In the genomic region with DNA sequence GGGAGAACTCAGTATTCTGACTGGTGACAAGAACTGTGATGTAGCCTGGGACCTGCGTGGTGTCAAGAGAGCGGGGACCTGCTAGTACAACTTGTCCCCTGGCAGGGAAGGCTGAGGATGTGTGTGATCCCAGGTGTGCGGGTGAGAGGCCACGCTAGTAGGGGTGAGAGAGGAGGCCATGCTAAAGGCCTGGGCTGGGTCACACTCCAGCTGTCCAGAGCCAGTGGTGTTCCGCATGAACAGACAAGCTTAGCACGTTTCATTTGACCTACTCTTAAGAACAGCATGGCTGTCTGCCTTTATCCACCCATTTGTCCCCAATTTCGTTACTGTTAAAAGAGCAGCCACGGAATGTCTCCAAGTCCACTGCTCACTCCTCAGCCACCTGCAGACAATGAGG, we compare ENCODE assay signal across 20 mouse cellular contexts.
DNase-seq lines count a peak whose midpoint lies in the region; ATAC-seq and TF ChIP-seq lines count a peak whose summit lies in the region.
"Had no signal": no experiment of that assay in that cellular context is flagged by ENCODE, and none has a peak within 500 bp of the region (broad histone marks: within the 10 kb centered on the region; RNA-seq: fewer than 3 reads in every experiment).

No protein-coding gene starts in this region.

- H3K4me1 ChIP-seq in kidney, embryonic 15.5 days = peaks cover 24% of the 10 kb centered on the region
- no peaks in the 10 kb centered on the region for H3K4me1 ChIP-seq in midbrain, embryonic 11.5 days (ENCODE audit: control insufficient read depth, insufficient read depth, low read length)
- H3K4me1 ChIP-seq in midbrain, postnatal 0 days (ENCODE audit: insufficient read depth, low read length) = no peaks in the 10 kb centered on the region
- peaks cover 8% of the 10 kb centered on the region for H3K4me1 ChIP-seq in embryonic fibroblast, embryonic 13.5 days (ENCODE audit: control insufficient read depth, insufficient read depth, low read length)
- H3K4me1 ChIP-seq in embryonic facial prominence, embryonic 10.5 days = no peaks in the 10 kb centered on the region
- H3K4me1 ChIP-seq: forebrain, embryonic 15.5 days; hindbrain, embryonic 12.5 days had no signal

- peaks cover 11% of the 10 kb centered on the region; the same call in 1 of the 2 replicates for H3K36me3 ChIP-seq in kidney, embryonic 15.5 days
- no peaks in the 10 kb centered on the region for H3K36me3 ChIP-seq in midbrain, embryonic 11.5 days (ENCODE audit: control insufficient read depth, insufficient read depth, low read length)
- H3K36me3 ChIP-seq in midbrain, postnatal 0 days (ENCODE audit: insufficient read depth, low read length) = no peaks in the 10 kb centered on the region
- H3K36me3 ChIP-seq in embryonic facial prominence, embryonic 10.5 days (replicated peaks) = peaks cover 13% of the 10 kb centered on the region; the same call in 1 of the 2 replicates
- H3K36me3 ChIP-seq: embryonic facial prominence, embryonic 15.5 days had no signal

- no peak for TF ChIP-seq POLR2A in embryonic fibroblast, embryonic 13.5 days (IDR thresholded peaks at IDR 0.05; ENCODE audit: low read depth, low read length)

- peak; percentile 86 for ATAC-seq in kidney, embryonic 15.5 days (replicated peaks; ENCODE audit: low FRiP score)
- ATAC-seq in midbrain, embryonic 11.5 days (ENCODE audit: low FRiP score) = no peak
- no peak for ATAC-seq in midbrain, postnatal 0 days (ENCODE audit: low FRiP score)
- ATAC-seq: CD4-positive, CD25-positive, alpha-beta regulatory T cell, adult 4 months; forebrain, embryonic 15.5 days; hindbrain, embryonic 16.5 days had no signal

- H3K9ac ChIP-seq in kidney, embryonic 15.5 days = no peak overlapping the region
- H3K9ac ChIP-seq in midbrain, embryonic 11.5 days (ENCODE audit: low read length) = no peak overlapping the region
- no peak overlapping the region for H3K9ac ChIP-seq in midbrain, postnatal 0 days (replicated peaks; ENCODE audit: low read length, poor library complexity, severe bottlenecking)
- H3K9ac ChIP-seq: embryonic facial prominence, embryonic 15.5 days; forebrain, embryonic 15.5 days; hindbrain, embryonic 12.5 days had no signal

- 53% methylated on average over 8 of the region's 8 CpGs for WGBS in kidney, embryonic 15.5 days
- 80% methylated on average over 8 of the region's 8 CpGs for WGBS in midbrain, embryonic 11.5 days
- WGBS in midbrain, postnatal 0 days = 73% methylated on average over 8 of the region's 8 CpGs
- 86% methylated on average over 8 of the region's 8 CpGs for WGBS in embryonic facial prominence, embryonic 10.5 days

- no peak for DNase-seq in kidney, postnatal 25 days
- DNase-seq in midbrain, embryonic 11.5 days (ENCODE audit: low spot score, missing footprints) = peak; percentile 54
- DNase-seq in midbrain, postnatal 0 days (ENCODE audit: low spot score) = no peak
- no peak for DNase-seq in embryonic facial prominence, embryonic 10.5 days (ENCODE audit: low spot score)
- DNase-seq: adrenal gland, postnatal 10 days; B cell, adult 2 months; cerebellum, adult 11-12 months; cerebellum, adult 9-11 months; gastrocnemius, postnatal 36 days; heart, adult 18-20 months; heart, postnatal 10 days; heart, postnatal 4 days had no signal

- no peaks in the 10 kb centered on the region for H3K27me3 ChIP-seq in kidney, embryonic 15.5 days
- H3K27me3 ChIP-seq in midbrain, embryonic 11.5 days (ENCODE audit: control insufficient read depth, insufficient read depth, low read length) = no peaks in the 10 kb centered on the region
- no peaks in the 10 kb centered on the region for H3K27me3 ChIP-seq in midbrain, postnatal 0 days (ENCODE audit: insufficient read depth, low read length)
- no peaks in the 10 kb centered on the region for H3K27me3 ChIP-seq in embryonic facial prominence, embryonic 10.5 days (replicated peaks; ENCODE audit: low read depth, poor library complexity, severe bottlenecking)
- H3K27me3 ChIP-seq: embryonic facial prominence, embryonic 15.5 days; forebrain, embryonic 15.5 days; hindbrain, embryonic 12.5 days had no signal

- no peak overlapping the region for H3K4me3 ChIP-seq in kidney, embryonic 15.5 days (replicated peaks)
- H3K4me3 ChIP-seq in midbrain, embryonic 11.5 days (ENCODE audit: low read depth, low read length) = no peak overlapping the region
- H3K4me3 ChIP-seq in midbrain, postnatal 0 days (ENCODE audit: low read depth, low read length) = no peak overlapping the region
- no peak overlapping the region for H3K4me3 ChIP-seq in embryonic fibroblast, embryonic 13.5 days (ENCODE audit: insufficient read depth, low read length)
- no peak overlapping the region for H3K4me3 ChIP-seq in embryonic facial prominence, embryonic 10.5 days
- H3K4me3 ChIP-seq: embryonic facial prominence, embryonic 15.5 days; forebrain, embryonic 15.5 days; heart, embryonic 10.5 days; hindbrain, embryonic 12.5 days had no signal

- H3K27ac ChIP-seq in kidney, embryonic 15.5 days = peak overlapping the region; percentile 27; the same call in 1 of the 2 replicates
- no peak overlapping the region for H3K27ac ChIP-seq in midbrain, embryonic 11.5 days (ENCODE audit: low read depth, low read length)
- no peak overlapping the region for H3K27ac ChIP-seq in midbrain, postnatal 0 days (ENCODE audit: low read depth, low read length)
- peak overlapping the region; percentile 45; the same call in 1 of the 2 replicates for H3K27ac ChIP-seq in embryonic fibroblast, embryonic 13.5 days (ENCODE audit: insufficient read depth, low read length)
- H3K27ac ChIP-seq in embryonic facial prominence, embryonic 10.5 days (replicated peaks) = no peak overlapping the region
- H3K27ac ChIP-seq: embryonic facial prominence, embryonic 15.5 days; forebrain, embryonic 15.5 days; heart, embryonic 10.5 days; hindbrain, embryonic 12.5 days had no signal

- H3K9me3 ChIP-seq in kidney, embryonic 15.5 days (replicated peaks) = peaks cover 13% of the 10 kb centered on the region
- H3K9me3 ChIP-seq in midbrain, embryonic 11.5 days (ENCODE audit: control insufficient read depth, low read length) = peaks cover 14% of the 10 kb centered on the region
- 0 out of 2 replicates have a peak, but pooled peaks cover under 1% of the 10 kb centered on the region for H3K9me3 ChIP-seq in midbrain, postnatal 0 days (ENCODE audit: low read length)
- H3K9me3 ChIP-seq in embryonic facial prominence, embryonic 10.5 days = peaks cover 22% of the 10 kb centered on the region

- TF ChIP-seq CTCF in midbrain, postnatal 0 days (IDR thresholded peaks at IDR 0.05) = no peak
- no peak for TF ChIP-seq CTCF in embryonic fibroblast, embryonic 13.5 days (IDR thresholded peaks at IDR 0.05; ENCODE audit: borderline replicate concordance, insufficient read depth, low read length)

- no peak overlapping the region for H3K4me2 ChIP-seq in kidney, embryonic 15.5 days
- H3K4me2 ChIP-seq in midbrain, embryonic 11.5 days = no peak overlapping the region
- H3K4me2 ChIP-seq in midbrain, postnatal 0 days (ENCODE audit: low read depth, low read length, poor library complexity, severe bottlenecking) = no peak overlapping the region
- H3K4me2 ChIP-seq: embryonic facial prominence, embryonic 15.5 days; forebrain, embryonic 15.5 days; hindbrain, embryonic 12.5 days had no signal

Comparison
In these comparisons a context has a peak if more than half of its experiments do, and no peak if none do; other contexts are left out.
1. H3K27ac ChIP-seq: peak in kidney, embryonic 15.5 days (single experiment) and embryonic fibroblast, embryonic 13.5 days (single experiment); none in midbrain, embryonic 11.5 days (single experiment), midbrain, postnatal 0 days (single experiment) and embryonic facial prominence, embryonic 10.5 days (single experiment).